Mouse (Mus musculus): ENCODE data around the gene Neb.

DNA sequence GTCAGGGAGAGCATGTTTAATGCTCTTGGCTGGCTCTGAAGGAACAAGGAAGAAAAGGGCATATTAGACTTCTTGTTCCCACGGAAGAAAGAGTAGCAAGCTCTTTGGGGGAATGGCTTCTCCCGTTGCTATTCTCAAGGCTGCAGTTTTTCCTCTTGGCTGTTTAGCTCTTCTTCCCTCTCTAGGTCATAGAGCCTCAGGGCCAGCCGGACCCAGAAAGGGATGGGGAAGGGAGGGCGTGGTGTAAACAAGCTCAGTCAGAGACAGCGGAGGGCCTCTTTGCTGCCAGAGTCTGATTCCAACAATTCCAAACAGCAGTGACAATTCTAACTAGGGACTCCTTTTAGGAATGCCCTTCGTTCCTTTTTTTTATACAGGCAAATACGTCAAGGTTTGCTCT lies 7.8 kb upstream of the Neb start:
- no peak for TF ChIP-seq USF1 (IDR thresholded peaks at IDR 0.05; ENCODE audit: low read depth)
- no peak for TF ChIP-seq CTCF (IDR thresholded peaks at IDR 0.05; ENCODE audit: control insufficient read depth, insufficient read depth, insufficient read length)
- no peak for TF ChIP-seq MYOG (IDR thresholded peaks at IDR 0.05; ENCODE audit: control insufficient read depth, extremely low read depth, insufficient read length)
- TF ChIP-seq MAX (IDR thresholded peaks at IDR 0.05): no peak
- no peak for TF ChIP-seq CEBPB (IDR thresholded peaks at IDR 0.05; ENCODE audit: low read depth)
- TF ChIP-seq FOSL1 (IDR thresholded peaks at IDR 0.05; ENCODE audit: insufficient read depth, low read length, poor library complexity, severe bottlenecking): no peak
- TF ChIP-seq MYOD1 (IDR thresholded peaks at IDR 0.05; ENCODE audit: control insufficient read depth, insufficient read length, low read depth): no peak
